Mouse (Mus musculus): Measurements from ENCODE around the gene Hbq1a. TPM values are rescaled to one million over a fixed set of nuclear protein-coding genes. Genes with fewer than 3 reads are reported as not detected.

Gene Hbq1a
- total RNA-seq, 2 experiments from 2014 or later = 1.7 TPM

DNA sequence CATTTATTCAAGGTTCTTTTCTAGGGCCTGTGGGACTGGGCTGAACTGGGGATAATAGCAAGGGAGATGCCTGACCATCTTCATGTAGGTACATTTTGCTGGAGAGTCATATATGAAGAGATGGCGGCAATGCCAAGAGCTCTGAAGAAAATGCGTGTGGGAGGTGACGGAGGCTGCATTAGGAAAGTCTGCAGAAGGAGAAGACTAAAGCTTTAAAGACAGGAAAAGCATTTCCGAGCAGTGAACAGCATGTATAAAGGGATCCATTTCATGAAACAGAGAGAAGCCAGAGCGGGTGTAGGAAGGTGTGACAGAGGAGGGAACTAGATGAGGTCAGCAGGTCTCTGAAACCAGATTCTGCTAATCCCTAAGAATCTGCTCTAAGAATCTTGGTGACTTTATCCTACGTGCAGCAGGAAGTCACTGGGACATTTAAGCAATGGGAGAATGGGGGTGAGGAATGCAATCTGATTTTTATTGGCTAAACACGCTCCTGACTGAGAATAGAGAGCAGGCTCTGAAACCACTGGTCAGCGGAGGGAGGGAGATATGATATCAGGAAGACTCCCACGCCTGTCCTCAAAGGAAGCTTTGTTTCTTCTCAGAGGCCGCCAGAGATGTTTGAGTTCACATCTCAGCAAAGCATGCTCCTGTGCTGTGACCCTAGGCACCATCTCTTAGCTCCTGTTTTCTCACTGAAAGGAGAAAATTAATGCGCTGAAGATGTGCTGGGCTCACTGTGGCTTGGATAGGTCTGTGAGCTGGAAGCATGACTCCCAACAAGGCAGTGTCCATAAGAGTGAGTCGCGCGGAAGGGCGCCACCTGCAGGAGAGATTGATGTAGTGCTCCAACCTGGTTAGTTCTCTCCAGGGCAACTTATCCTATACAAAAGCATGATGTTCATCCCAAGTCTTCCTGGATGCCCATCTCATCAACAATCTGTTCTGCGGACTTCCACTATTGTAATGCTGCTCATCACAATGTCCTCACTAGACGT, 40.9 kb downstream of the Hbq1a start:
- peak; percentile 75 for TF ChIP-seq CTCF (IDR thresholded peaks at IDR 0.05)
- intact Hi-C loops (cut with DNase I) = loop anchor here (2.0 to 10.0 kb wide), 4 partner anchors 62 to 364 kb away; no protein-coding TSS in a partner anchor
- Histone ChIP-seq H3K27ac (peak overlapping the region; percentile 75), H3K4me3 (no peak overlapping the region)
- DNase-seq (ENCODE audit: extremely low spot score in 1 of 2, low spot score in 2 of 2) = peak in 1 of 2 experiments; percentile 37

DNA sequence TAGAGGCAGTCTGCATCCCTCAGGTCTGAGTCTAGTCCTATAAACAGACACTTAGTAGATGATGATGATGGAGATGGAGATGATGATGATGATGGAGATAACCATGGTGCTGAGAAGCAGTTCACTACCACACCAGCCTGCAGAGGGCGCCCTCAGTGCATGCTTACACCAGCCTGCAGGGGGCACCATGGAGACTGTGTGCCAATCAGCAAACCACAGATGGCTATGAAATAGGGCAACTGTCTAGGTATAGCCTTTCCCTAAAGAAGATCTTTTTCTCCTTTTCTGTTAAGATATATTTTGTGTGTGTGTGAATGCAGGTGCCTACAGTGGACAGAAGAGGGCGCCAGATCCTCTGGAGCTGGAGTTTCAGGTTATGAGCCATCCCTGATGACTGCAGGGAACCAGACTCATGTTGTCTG, 42.9 kb downstream of the Hbq1a start:
- Histone ChIP-seq H3K4me3 (no peak overlapping the region), H3K27ac (no peak overlapping the region)
- peak; percentile 71 for TF ChIP-seq CTCF (IDR thresholded peaks at IDR 0.05)
- intact Hi-C loops (cut with DNase I) = loop anchor here (5.0 to 10.0 kb wide), 3 partner anchors 110 to 362 kb away; no protein-coding TSS in a partner anchor
- peak in 1 of 2 experiments; percentile 63 for DNase-seq (ENCODE audit: extremely low spot score in 1 of 2, low spot score in 2 of 2)

DNA sequence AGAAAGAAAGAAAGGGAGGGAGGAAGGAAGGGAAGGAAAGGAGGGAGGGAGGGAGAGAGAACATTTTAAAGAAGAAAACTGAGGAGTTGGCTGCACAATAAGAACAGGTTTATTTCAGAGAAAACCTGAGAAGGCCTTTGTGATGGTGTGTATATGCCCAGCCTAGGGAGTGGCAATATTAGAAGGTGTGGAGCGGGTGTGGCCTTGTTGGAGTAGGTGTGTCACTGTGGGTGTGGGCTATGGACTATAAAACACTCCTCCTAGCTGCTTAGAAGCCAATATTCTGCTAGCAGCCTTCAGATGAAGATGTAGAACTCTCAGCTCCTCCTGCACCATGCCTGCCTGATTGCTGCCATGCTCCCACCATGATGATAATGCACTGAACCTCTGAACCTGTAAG, 43.5 kb downstream of the Hbq1a start:
- intact Hi-C loops (cut with DNase I) = loop anchor here (5.0 to 10.0 kb wide), 3 partner anchors 109 to 361 kb away; no protein-coding TSS in a partner anchor
- no peak for TF ChIP-seq CTCF (IDR thresholded peaks at IDR 0.05)
- H3K27ac ChIP-seq = no peak overlapping the region
- no peak overlapping the region for H3K4me3 ChIP-seq
- no peak for DNase-seq (ENCODE audit: extremely low spot score in 1 of 2, low spot score in 2 of 2)

DNA sequence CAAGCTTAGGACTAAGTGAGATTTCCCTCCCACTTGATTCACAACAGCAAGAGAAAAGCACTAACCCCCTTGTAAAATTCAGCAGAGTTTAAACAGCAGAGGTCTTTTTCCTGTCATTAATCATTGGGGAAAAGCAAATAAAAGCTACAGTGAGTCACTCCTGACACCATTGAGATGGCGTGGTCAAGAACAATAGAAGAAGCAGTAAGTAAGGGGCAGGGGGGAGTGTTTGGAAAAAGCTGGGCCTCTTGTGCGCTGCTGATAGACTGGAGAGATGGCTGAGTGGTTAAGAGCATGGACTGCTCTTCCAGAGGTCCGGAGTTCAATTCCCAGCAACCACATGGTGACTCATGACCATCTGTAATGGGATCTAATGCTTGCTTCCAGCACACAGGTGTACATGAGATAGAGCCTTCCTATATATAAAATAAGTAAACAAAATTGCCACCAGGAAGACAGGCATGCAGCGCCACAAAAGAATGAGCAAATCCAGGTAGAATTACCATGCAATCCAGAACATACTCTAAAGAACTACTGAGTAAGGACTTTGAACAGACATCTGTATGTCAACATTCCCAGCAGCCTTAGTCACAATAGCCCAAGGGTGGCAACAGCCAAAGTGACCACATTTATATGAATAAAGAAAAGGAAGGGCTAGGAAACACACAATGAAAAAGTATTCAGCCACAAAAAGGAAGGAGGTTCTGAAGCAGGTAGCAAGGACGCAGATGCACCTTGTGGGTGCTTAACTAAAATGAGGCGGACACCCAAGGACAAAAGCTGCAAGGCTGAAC, 45.8 kb downstream of the Hbq1a start:
- H3K4me3 ChIP-seq = no peak overlapping the region
- DNase-seq (ENCODE audit: extremely low spot score in 1 of 2, low spot score in 2 of 2) = no peak
- intact Hi-C loops (cut with DNase I) = loop anchor here (10.0 kb wide), 1 partner anchor 359 kb away; no protein-coding TSS in a partner anchor
- TF ChIP-seq CTCF (IDR thresholded peaks at IDR 0.05) = no peak
- no peak overlapping the region for H3K27ac ChIP-seq

DNA sequence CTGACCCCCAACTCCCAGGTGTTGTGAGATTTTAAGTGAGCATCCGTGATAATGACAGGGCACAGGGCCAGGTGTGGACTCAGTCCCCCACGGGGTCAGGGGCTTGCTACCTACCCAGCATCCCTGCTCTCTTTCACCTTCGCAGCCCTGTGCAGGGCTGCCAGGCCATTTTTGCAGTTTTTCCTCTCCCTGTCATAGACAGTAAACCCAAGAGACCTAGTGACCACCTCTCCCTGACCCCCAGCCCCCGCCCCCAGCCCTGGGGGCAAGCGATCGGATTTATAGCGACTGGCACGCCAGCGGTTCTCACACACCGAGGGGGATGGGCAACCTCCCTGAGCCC, 47.4 kb downstream of the Hbq1a start:
- no peak for DNase-seq (ENCODE audit: extremely low spot score in 1 of 2, low spot score in 2 of 2)
- no peak for TF ChIP-seq CTCF (IDR thresholded peaks at IDR 0.05)
- Histone ChIP-seq H3K4me3 (peak overlapping the region; percentile 72), H3K27ac (no peak overlapping the region)
- intact Hi-C loops (cut with DNase I) = loop anchor here (10.0 kb wide), 1 partner anchor 358 kb away; no protein-coding TSS in a partner anchor

DNA sequence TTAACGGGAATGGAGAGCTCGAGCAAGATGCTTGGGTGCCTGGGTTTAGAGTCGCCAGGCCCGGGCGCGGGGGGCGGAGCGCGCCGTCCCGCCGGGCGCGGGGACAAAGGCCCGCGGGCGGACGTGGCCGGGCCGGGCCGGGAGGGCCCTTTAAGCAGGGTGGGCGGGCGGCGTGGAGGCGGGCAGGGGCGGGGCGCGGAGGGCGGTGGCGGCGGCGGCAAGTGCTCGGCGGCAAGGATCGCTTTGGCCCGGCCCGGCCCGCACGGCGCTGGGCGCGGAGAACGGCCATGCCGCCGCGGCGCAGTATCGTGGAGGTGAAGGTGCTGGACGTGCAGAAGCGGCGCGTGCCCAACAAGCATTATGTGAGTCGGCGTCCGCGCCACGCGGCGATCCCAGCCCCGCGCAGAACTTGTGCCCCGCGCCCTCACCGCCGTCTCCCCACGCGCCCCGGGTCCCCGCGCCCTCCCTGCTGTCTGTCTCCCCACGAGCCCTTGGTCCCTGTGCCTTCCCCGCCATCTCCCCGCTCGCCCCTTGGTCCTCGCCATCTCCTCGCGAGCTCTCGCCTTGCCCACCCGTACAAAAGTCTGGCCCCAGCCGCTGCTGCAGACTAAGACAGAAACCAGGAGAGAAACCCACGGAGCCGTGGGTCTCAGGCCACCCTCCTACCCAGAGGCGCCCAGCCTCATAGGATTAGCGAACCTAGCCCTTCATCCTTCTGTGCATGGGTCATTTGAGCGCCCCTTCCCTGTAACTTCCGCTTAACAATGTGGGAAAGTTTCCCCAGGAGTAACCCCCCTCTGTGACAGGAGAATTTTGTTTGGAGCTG, 48.0 kb downstream of the Hbq1a start, which contains the start of gene Sh3pxd2b:
Gene Sh3pxd2b (plus strand): TSS at position 214 of the 826 bp plus-strand sequence.
- Histone ChIP-seq H3K4me3 (peak within 1 kb of the TSS; percentile 72), H3K27ac (peak within 1 kb of the TSS; percentile 79)
- intact Hi-C loops (cut with DNase I) = loop anchor here (10.0 kb wide), 1 partner anchor 357 kb away; no protein-coding TSS in a partner anchor
- TF ChIP-seq CTCF (IDR thresholded peaks at IDR 0.05) = no peak
- peak; percentile 47 to 48 for DNase-seq (ENCODE audit: extremely low spot score in 1 of 2, low spot score in 2 of 2)

DNA sequence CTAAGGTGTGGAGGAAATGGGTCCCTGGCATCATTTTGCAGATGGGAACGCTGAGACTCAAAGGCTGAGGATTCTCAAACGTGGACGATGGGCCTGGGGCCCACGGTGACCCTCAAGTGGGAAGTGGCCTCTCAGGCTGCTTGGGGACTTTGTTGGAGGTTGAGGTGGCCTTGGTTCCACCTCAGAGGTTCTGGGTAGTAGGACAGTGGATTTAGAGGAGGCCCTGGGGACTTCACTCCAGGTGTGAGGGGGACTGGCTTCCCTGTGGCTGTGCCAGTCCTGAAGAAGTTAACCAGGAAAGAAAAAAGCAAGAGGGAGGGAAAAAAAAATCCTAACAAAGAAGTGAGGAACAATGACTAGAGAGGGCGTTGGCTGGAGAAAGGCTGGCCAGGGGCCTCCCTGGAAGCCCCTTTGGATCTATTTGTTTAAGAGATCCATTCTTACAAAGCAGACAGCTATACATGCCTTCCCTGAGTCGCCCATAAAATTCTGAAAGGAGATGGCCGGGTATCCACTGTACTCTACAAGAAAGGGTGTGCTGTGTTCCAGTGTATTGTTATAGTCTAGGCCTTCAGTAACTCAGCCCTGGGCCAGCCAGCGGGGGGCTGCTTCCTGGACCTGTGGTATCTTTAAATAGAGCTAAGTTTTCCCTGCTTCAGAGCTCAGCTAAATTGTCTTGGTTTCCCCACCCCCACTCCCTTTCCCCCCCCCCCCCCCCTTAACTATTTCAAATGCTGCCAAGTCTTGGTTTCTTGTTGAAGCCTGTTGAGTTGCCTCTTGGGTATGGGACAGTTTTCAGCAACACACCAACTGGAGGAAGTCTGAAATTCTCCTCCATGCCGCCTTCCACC, 48.8 kb downstream of the Hbq1a start:
- peak overlapping the region; percentile 79 for H3K27ac ChIP-seq

DNA sequence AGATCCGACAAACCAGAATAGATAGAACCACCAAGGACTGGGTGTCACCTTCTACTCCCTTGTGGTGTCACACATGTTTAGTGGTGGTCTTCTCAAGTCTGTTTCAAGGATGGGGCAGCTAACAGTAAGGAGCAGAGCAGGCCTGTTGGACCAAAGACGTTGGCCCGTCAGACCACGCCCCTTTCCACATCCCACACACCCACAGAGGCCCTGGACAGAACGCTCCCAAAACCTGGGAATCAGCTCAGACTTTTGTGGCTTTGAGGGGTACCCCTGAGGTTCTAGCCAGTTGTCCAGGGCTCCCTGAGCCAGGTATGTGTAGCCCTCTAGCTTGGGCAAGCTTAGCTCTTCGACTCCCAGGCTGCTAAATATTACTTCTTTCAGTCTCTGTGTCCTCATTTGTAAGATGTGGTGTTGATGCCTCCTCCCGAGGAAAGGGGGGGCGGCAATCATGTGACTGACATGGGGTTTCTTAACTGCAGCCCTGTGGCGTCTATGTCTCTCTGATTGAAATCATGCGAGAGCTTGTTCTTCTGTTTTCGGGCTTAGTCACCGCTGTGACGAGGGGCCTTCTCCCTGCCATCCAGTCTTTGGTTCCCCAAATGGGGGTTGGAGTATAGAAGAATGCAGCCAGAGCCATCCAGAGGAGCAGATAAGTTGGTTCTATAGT, 49.5 kb downstream of the Hbq1a start:
- TF ChIP-seq CTCF (IDR thresholded peaks at IDR 0.05) = no peak
- intact Hi-C loops (cut with DNase I) = loop anchor here (10.0 kb wide), 1 partner anchor 355 kb away; no protein-coding TSS in a partner anchor
- Histone ChIP-seq H3K4me3 (no peak overlapping the region), H3K27ac (no peak overlapping the region; the same call in none of the 2 replicates)
- DNase-seq (ENCODE audit: extremely low spot score in 1 of 2, low spot score in 2 of 2) = no peak

More for the DNA sequence above, 48.8 kb downstream of the Hbq1a start:
- H3K4me3 ChIP-seq = peak overlapping the region; percentile 72
- intact Hi-C loops (cut with DNase I) = loop anchor here (10.0 kb wide), 1 partner anchor 356 kb away; no protein-coding TSS in a partner anchor
- no peak for TF ChIP-seq CTCF (IDR thresholded peaks at IDR 0.05)
- no peak for DNase-seq (ENCODE audit: extremely low spot score in 1 of 2, low spot score in 2 of 2)

Other genes with a start within 250 kb of the Hbq1a start
- gene Il9r, start 99.8 kb upstream of the Hbq1a start, total RNA-seq (2021) = not detected
- 10 to 100 TPM; 19.2 to 24.6 TPM for gene Snrnp25, start 94.7 kb upstream of the Hbq1a start, total RNA-seq (2021)
- 10 to 100 TPM; 13.9 to 14.4 TPM for gene Rhbdf1, start 77.8 kb upstream of the Hbq1a start, total RNA-seq (2021)
- gene Mpg, start 73.6 kb upstream of the Hbq1a start, total RNA-seq (2021) = 10 to 100 TPM; 17.5 to 19.1 TPM
- gene Nprl3, start 32.4 kb upstream of the Hbq1a start, total RNA-seq (2021) = 10 to 100 TPM; 45.2 to 52.2 TPM
- gene Hba-x, start 23.7 kb upstream of the Hbq1a start, total RNA-seq (2021) = not detected
- gene Hba-a1, start 16.6 kb upstream of the Hbq1a start, total RNA-seq (2021) = 100 to 1,000 TPM; 247 to 343 TPM
- gene Hbq1b, start 13.1 kb upstream of the Hbq1a start, total RNA-seq (2021) = not detected
- gene Hba-a2, start 3.6 kb upstream of the Hbq1a start, total RNA-seq (2021) = 100 to 1,000 TPM; 271 to 300 TPM
- gene Sh3pxd2b, start 47.8 kb downstream of the Hbq1a start, total RNA-seq (2021) = 10 to 100 TPM; 11.4 to 16.4 TPM
- gene Ubtd2, start 155.3 kb downstream of the Hbq1a start, total RNA-seq (2021) = 10 to 100 TPM; 53.9 to 57.3 TPM
- 1 to 10 TPM in 1 of 2 experiments, under 1 TPM in 1; 0.75 to 1.4 TPM for gene Efcab9, start 232.0 kb downstream of the Hbq1a start, total RNA-seq (2021)
- gene Stk10, start 233.2 kb downstream of the Hbq1a start, total RNA-seq (2021) = 1 to 10 TPM; 6.7 to 8.7 TPM

All from left cerebral cortex, adult 2 months (tissue).